Mouse (Mus musculus): Measurements from ENCODE around the gene Slc7a10. TPM values are rescaled to one million over a fixed set of nuclear protein-coding genes. Genes with fewer than 3 reads are reported as not detected.

Gene Slc7a10
- 0.48 TPM for polyA plus RNA-seq (2014; fragmentation: Illumina TruSeq; extraction: RNeasy Lipid Tissue Mini Kit (QIAGEN cat#74804); ENCODE audit: low replicate concordance)

DNA sequence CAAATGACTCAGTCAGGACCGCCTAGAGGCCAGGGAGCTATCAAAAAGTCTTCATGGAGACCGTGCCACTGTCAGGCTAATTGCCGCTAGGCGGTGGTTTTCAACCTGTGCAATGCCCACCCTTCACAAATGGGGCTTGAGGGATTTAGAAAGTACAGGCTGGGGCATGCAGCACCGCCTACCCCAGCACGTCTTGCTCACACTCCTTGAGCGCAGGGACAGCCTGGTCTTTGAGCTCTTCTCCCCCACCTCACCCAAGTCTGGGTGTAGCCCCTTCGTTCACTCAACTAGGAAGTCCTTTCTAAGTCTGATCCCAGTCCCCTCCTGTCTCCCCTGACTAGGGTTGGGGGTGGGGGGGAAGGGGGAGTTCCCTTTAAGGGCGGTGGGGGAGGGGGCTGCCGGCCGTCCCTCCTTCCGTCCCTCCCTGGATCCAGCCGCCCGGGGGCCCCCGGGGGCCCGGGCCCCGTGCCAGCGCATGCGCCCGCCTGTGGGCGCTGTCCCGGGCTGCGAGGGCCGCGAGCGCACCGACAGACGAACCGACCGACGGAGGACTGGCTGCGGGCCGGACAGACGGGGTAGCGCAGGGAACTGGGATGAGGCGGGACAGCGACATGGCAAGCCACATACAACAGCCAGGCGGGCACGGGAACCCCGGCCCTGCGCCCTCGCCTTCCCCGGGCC lies at the start of gene Slc7a10:
Slc7a10 (plus strand) TSS at position 497 of the 681 bp plus-strand sequence.

DNA sequence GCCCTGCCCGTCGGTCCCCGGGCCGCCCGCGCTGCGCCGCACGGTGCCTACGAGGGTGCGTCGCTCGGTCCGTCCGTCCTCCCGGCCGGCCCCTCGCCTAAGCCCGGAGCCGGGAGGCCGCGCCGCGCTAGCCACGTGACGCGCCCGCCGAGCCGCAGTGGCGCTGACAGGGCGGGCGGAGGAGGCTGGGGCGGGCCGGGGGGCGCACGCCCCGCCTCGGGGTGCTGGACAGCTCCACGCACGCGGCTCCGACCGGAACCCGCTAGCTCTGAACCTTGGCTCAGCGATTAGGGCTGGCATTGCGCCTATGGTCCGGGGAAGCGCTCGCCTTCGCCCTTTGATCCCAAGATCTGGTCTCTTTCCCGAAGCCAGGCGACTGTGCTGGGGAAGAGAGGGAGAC lies 29.0 kb downstream of the Slc7a10 start, which contains the start of gene Lrp3:
Lrp3 (minus strand) TSS at position 274 of the 400 bp plus-strand sequence.

Other genes with a start within 250 kb of the Slc7a10 start
- gene Cebpg, start 129.8 kb upstream of the Slc7a10 start, polyA plus RNA-seq (2014; fragmentation: Illumina TruSeq; extraction: RNeasy Lipid Tissue Mini Kit (QIAGEN cat#74804); ENCODE audit: low replicate concordance) = 123 TPM
- 5.3 TPM for gene Cebpa, start 67.1 kb upstream of the Slc7a10 start, polyA plus RNA-seq (2014; fragmentation: Illumina TruSeq; extraction: RNeasy Lipid Tissue Mini Kit (QIAGEN cat#74804); ENCODE audit: low replicate concordance)
- gene Lrp3, start 29.1 kb downstream of the Slc7a10 start, polyA plus RNA-seq (2014; fragmentation: Illumina TruSeq; extraction: RNeasy Lipid Tissue Mini Kit (QIAGEN cat#74804); ENCODE audit: low replicate concordance) = not detected
- gene Gpatch1, start 132.1 kb downstream of the Slc7a10 start, polyA plus RNA-seq (2014; fragmentation: Illumina TruSeq; extraction: RNeasy Lipid Tissue Mini Kit (QIAGEN cat#74804); ENCODE audit: low replicate concordance) = 5.7 TPM
- gene Rhpn2, start 147.8 kb downstream of the Slc7a10 start, polyA plus RNA-seq (2014; fragmentation: Illumina TruSeq; extraction: RNeasy Lipid Tissue Mini Kit (QIAGEN cat#74804); ENCODE audit: low replicate concordance) = 65.6 TPM
- 2.5 TPM for gene Faap24, start 210.5 kb downstream of the Slc7a10 start, polyA plus RNA-seq (2014; fragmentation: Illumina TruSeq; extraction: RNeasy Lipid Tissue Mini Kit (QIAGEN cat#74804); ENCODE audit: low replicate concordance)
- 4.2 TPM for gene Cep89, start 210.7 kb downstream of the Slc7a10 start, polyA plus RNA-seq (2014; fragmentation: Illumina TruSeq; extraction: RNeasy Lipid Tissue Mini Kit (QIAGEN cat#74804); ENCODE audit: low replicate concordance)

All from small intestine, adult 10 weeks (tissue).